Mouse (Mus musculus) kidney, adult 18-20 months (tissue): ENCODE data around the gene Pawr.
A peak's percentile ranks its signal among the peaks of the same experiment; 100 is the strongest.

Experiments used
- DNase-seq: peaks from one replicate; pipeline ENCODE4 v3.0.0; 2021

The Pawr gene

DNA sequence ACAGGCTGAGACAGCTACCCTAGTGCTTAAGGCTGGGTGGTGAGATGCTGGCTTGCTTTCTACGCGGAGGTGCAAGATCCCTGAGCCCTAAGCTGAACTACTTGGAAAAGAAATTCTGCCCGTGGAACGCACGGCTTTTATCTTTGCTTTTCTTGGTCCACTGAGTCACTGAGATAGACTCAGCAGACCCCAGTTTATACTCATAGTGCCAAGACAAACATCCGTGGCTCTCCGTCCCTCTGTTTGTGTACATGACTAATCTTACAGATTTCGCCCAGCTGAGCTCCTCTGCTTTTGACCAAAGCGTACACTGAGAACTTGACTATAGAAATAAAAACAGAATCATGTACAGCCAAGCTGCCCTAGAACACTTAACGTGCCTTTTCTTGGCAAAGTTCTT, 113.7 kb downstream of the Pawr start:
- DNase-seq: no peak

DNA sequence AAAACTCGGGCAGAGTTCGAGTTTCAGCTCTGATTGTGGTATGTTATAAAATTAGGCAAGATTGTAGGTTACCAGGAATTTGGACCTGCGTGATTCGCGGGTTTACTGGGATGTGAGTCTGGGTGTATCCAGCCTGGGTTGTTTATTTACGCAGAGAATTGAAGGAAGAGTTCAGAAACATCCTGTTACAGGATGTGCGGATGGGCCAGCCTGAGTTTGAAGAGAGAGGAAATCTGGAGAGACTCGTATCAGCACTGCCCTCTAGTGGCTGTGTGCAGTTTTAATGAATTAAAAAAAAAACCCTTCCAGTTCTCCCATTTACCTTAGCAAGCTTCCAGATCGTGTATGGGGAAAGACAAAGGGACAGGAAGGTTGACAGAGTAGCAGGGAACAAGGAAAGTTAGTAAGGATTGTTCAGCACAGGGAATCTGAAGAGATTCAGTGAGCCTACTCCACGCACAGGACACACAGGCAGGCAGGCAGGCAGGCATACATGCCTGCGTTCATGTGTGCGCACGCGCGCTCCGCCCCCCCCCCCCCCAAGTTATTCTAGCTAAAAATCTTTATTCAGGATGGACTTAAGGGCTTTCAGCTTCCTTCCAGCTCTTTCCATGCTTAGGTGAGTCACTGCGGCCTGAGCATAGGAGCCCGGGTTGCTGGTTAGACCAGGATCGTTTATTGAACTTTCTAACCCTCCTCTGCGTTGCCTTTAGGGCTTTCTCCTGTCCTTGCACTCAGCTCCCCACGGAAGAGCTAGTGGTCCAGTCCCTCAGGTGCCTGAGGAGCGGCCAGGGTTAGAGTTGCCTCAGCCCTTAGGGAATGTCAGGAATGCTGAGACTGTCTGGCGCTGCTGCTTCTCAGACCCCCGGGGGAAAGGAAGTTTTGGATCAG, 114.4 kb downstream of the Pawr start:
- peak; percentile 80 for DNase-seq

DNA sequence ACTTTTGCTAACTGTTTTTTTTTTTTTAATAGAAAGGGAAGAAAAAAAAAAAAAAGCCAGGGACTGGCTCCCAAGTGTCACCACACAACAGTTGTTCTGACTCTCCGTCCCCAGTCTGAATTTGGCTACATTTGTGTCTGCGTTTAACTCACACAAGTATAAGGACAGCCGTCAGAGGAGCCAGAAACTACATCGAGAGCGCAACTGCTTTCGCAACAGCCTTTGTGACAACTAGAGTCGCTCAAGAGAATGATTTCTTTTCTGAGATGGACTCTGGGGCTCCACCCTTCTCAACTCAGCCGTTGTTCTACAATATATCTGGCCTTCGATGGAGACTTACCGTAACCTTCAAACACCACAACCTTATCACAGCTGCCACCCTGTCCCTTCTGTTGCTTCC, 115.3 kb downstream of the Pawr start:
- DNase-seq: no peak

DNA sequence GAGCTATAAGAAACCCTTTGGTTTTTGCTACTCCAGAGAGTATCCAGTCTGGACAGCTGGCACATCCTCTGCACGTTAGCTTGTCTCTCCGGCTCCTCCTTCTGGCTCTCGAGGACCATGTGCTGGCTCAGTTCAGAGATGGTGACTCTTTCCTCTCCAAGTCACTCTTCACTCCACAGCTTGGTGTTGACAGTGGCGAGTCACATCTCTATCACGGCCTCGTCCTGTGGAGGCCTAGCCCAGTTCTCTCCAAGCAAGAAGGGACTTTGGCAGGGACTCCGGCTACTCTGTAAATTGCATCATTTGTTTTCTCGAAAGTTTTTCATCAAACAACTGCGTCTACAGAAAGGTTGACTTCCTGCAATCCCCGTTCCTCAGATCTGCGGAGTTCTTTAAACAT, 116.5 kb downstream of the Pawr start:
- DNase-seq: no peak

DNA sequence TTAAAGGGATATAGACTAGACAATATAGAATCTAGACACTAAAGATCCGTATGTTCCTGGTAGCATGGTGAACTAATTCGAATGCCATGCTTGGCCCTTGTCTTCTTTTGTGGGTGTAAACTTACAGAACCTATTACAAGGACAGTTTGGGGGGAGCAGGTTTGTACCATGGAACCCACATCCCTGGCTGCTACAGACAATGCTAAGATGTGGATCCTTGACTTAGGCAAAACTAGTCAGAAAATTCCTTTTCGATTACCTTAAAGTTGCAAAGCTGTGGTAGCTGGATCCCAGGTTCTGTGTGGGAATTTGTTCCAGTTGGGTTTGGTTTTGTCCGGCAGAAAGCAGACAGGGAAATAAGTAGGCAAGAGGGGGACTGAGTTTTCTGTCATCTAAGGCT, 118.5 kb downstream of the Pawr start:
- DNase-seq: no peak

DNA sequence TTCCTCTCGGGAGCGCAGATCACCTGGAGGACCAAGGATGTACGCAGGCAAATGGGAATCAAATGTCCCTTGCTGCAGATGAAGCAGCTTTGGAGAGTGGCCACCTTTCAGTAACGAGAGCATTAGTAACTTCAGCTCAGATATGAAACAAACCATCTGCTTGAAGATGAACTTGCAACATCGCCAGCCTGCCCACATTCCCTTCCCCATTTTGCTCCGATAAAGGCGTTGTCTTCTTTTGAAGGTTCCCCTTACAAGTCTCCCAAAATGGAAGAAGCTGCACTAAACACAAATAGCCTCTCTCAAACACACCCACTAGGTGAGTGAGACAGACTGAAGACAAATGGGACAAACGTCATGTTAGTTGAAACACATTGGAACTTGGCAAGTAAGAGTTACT, 119.6 kb downstream of the Pawr start:
- no peak for DNase-seq

DNA sequence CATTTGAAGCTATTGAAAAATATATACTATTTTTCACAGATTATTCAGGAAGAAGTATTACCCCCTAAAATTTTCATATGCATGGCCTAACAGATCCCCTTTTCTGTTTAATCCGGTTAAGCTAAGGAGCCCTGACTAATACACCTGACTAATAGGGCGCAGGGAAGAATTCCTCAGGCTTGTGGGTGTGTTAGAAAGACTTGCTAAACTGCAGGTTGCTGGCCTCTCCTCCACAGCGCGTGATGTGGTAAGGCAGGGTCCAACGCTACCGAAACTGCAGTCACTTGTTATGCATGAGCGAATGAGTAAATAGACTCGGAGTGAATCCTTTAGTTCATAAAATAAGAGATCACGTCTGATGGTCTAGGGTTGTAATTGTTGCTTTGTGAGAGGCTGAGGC, 120.5 kb downstream of the Pawr start:
- DNase-seq: no peak

DNA sequence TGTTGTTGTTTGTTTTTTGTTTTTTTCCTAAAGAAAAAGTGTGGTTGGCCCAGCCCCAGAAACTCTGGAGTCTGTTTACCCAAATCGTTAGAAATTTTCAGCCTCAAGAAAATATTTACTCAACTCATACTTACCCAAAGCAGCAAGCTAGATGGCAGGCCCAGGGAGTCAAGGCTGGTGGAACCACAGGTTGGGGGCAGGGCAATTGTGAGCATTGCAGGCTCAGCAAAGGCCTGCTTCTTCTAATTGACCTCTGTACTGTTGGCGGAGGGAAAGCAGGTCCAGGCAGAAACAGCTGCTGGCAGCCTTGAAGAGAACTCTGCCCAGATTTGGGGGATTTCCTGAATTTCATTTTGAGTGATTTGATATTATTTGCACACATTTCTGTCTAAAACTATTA, 121.6 kb downstream of the Pawr start:
- peak; percentile 73 for DNase-seq

DNA sequence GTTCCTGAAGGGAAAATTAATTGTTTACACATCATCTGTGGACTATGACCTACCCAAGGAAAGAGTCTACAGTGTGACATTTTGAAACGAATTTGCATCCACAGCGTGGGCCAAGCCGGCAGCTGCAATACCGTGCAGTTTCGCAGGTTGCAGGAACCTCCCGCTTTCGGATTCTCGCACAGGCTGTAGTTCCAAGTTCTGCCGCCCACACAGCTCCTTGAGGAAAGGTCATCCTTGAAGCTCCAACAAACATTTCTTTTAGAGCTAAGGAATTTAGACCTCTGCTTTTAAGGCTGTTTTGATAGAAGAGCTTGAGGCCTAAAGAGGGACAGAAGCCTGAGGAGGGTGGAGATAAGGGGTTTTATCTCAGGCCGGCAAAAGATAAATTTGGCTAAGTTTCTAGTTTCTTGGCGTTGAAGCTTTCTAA, 122.8 kb downstream of the Pawr start:
- peak; percentile 47 for DNase-seq

DNA sequence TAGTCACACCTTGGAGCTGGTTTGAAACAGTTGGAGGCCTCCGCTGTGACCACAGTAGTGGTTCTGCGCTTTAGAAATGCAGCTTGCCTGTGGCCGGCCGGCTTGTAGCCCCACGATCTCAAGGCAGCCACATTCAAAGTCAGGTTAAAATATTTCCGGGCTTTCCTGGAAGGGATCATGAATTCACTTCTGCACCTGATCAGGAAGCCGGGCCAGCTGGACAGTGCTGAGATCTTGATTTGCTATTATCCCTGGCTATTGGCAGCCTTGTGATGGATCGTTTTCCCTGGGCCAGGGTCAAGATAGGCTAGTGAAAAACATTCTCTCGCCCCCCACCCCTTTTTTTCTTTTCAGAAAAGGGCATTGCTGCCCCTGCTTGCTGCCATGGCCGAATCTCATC, 123.3 kb downstream of the Pawr start:
- DNase-seq: peak; percentile 59

DNA sequence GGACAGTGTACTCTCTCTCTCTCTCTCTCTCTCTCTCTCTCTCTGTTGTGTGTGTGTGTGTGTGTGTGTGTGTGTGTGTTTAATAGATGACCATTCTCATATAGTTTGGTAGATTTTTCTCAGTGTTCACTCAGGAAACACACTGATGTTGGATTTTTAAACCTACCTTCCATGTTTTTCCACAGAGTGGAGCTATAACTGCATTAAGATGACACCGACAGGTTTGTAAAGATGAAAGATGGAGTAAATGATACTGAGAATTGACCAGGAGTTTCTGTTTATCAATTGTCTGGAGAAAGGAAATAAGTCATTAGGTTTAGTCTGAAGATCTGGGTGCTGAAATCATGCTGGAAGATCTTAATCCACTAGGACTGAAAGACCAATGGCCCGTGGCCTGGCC, 124.0 kb downstream of the Pawr start:
- no peak for DNase-seq

DNA sequence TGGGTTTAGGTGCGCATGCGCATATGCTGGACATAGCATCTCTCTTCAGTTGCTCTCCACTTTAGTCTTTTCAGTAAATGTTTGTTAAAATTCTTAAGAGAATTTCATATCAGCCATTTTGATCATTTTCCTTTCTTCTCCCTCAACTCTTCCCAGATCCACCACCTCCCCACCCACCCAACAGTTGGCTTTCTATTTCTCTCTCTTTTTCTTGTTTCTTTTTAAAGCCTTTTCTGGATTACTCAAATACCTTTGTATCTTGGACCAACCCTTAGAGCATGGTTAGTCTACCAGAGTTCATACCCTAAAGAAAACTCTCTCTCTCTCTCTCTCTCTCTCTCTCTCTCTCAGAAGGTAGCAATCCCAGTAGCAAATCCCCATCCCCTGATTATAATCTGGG, 125.1 kb downstream of the Pawr start:
- DNase-seq: no peak

DNA sequence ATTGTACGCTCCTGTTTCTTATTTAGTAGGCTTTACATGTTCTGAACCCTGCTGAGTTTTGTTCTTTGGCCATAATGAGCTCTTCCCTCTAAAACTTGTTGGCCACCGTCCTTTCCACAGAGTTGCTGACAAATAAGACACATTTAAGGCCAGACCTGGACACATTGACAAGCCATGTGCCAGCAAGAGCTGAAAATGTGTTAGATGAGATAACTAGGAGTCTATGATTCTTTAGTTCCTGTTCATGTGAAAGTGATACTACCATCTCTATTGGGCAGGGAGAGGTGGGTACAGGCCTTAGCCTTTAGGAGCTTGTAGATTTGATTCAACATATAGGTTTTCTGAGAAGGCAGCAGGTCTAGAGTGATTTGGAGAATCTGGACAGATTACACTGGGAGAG, 129.9 kb downstream of the Pawr start:
- no peak for DNase-seq
